Mouse (Mus musculus): ENCODE measurements at regions not wholly inside any gene's neighbourhood (a gene's known extent, or its start where the extent isn't known, plus 50 kb on each side); places are given as distances from the start of the nearest gene placed in this dataset.

DNA sequence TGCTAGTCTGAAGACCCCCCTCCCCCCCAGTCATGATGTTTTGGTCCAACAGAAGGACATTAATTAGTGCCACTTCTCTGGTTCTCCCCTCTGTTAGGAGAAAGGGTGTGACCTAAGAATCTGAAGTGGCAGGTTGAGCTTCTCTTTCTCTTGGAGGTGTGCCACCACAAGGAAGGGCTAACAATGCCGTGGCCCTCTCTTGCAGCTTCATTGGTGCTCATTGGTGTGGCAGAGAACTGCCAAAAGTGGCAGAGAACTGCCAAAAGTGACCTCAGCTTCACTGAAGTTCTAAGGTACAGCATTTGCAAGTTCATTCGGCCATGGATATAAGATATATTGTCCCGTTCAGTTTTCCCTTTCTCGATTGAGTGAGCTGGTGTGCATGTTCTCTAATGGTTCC lies 123.7 kb downstream of the Csl start:
- Histone ChIP-seq H3K9me3 (ENCODE audit: control insufficient read depth, low read length) (no peaks in the 10 kb centered on the region), H3K4me2 (no peak overlapping the region), H3K27ac (ENCODE audit: low read depth, low read length) (no peak overlapping the region), H3K4me1 (replicated peaks; ENCODE audit: control insufficient read depth, insufficient read depth, low read length) (no peaks in the 10 kb centered on the region), H3K27me3 (replicated peaks; ENCODE audit: control insufficient read depth, insufficient read depth, low read length) (no peaks in the 10 kb centered on the region), H3K36me3 (ENCODE audit: control insufficient read depth, insufficient read depth, low read length) (no peaks in the 10 kb centered on the region), H3K9ac (ENCODE audit: low read depth, low read length) (no peak overlapping the region), H3K4me3 (ENCODE audit: low read depth, low read length) (no peak overlapping the region)
- DNase-seq (ENCODE audit: low spot score) (no peak), ATAC-seq (replicated peaks; ENCODE audit: low FRiP score) (no peak)
- 81% methylated on average over 4 of the region's 4 CpGs for WGBS

- no peaks in the 10 kb centered on the region for H3K4me1 ChIP-seq (replicated peaks; ENCODE audit: control insufficient read depth, insufficient read depth, low read length)
- H3K4me3 ChIP-seq (ENCODE audit: low read depth, low read length), result no peak overlapping the region
- DNase-seq (ENCODE audit: low spot score) (no peak), ATAC-seq (replicated peaks; ENCODE audit: low FRiP score) (no peak)
- no peaks in the 10 kb centered on the region for H3K36me3 ChIP-seq (ENCODE audit: control insufficient read depth, insufficient read depth, low read length)
- no peak overlapping the region for H3K9ac ChIP-seq (ENCODE audit: low read depth, low read length)
- no peak overlapping the region for H3K4me2 ChIP-seq
- H3K27me3 ChIP-seq (replicated peaks; ENCODE audit: control insufficient read depth, insufficient read depth, low read length), result no peaks in the 10 kb centered on the region
- 81% methylated on average over 7 of the region's 7 CpGs for WGBS
- H3K9me3 ChIP-seq (ENCODE audit: control insufficient read depth, low read length), result no peaks in the 10 kb centered on the region
- no peak overlapping the region for H3K27ac ChIP-seq (ENCODE audit: low read depth, low read length)
Measured at GRCm38 (mm10) chr10:99639022-99639421, 120.4 kb downstream of the Csl start.

DNA sequence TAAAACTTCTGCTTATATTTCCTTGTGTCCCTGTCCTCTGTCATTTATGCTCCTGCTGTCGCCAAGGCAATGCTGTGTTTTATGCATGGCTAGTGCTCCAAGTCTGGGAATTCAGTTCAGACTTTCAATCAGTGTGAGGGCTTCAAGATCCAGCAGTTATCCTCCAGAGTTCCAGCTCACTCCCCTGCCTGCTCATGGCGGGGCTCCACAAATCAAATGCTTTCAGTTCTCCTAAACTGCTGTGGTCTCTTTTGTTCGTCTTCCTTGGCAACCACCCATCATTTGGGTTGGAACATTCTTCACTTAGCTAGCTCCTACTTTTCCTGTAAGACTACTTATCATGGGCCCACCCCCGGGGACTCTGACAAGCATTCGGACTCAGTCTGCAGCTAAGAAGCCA lies 120.0 kb downstream of the Csl start:
- Histone ChIP-seq H3K4me1 (replicated peaks; ENCODE audit: control insufficient read depth, insufficient read depth, low read length) (no peaks in the 10 kb centered on the region), H3K27ac (ENCODE audit: low read depth, low read length) (no peak overlapping the region), H3K4me3 (ENCODE audit: low read depth, low read length) (no peak overlapping the region), H3K9ac (ENCODE audit: low read depth, low read length) (no peak overlapping the region), H3K27me3 (replicated peaks; ENCODE audit: control insufficient read depth, insufficient read depth, low read length) (no peaks in the 10 kb centered on the region), H3K4me2 (no peak overlapping the region), H3K9me3 (ENCODE audit: control insufficient read depth, low read length) (no peaks in the 10 kb centered on the region), H3K36me3 (ENCODE audit: control insufficient read depth, insufficient read depth, low read length) (no peaks in the 10 kb centered on the region)
- ATAC-seq (replicated peaks; ENCODE audit: low FRiP score), result no peak
- whole genome bisulfite sequencing, result 70% methylated on average over 5 of the region's 5 CpGs
- DNase-seq (ENCODE audit: low spot score), result no peak

DNA sequence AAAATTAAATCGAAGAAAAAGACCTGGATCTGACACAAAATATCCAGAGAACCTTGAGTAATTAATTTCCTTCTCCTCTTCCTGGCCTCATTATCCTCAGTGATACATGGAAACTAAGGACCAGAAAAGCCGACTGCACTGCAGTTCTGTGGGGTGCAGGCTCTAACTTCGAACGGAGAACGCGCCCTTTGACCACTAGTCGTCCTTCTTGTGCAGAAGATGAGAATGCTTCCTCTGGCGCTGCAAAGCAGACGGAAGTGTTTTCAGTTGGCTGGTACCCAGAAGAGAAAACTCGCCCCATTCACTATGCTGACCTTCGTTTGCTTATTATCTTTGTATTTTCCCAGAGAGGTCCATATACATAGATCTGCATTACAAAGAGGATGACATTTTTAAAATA lies 117.7 kb downstream of the Csl start:
- Histone ChIP-seq H3K4me2 (no peak overlapping the region), H3K4me3 (ENCODE audit: low read depth, low read length) (no peak overlapping the region), H3K36me3 (ENCODE audit: control insufficient read depth, insufficient read depth, low read length) (no peaks in the 10 kb centered on the region), H3K27ac (ENCODE audit: low read depth, low read length) (no peak overlapping the region), H3K27me3 (replicated peaks; ENCODE audit: control insufficient read depth, insufficient read depth, low read length) (no peaks in the 10 kb centered on the region), H3K9me3 (ENCODE audit: control insufficient read depth, low read length) (no peaks in the 10 kb centered on the region), H3K9ac (ENCODE audit: low read depth, low read length) (no peak overlapping the region), H3K4me1 (replicated peaks; ENCODE audit: control insufficient read depth, insufficient read depth, low read length) (no peaks in the 10 kb centered on the region)
- DNase-seq (ENCODE audit: low spot score), result no peak
- WGBS, result 15% methylated on average over 11 of the region's 11 CpGs
- ATAC-seq (replicated peaks; ENCODE audit: low FRiP score), result no peak

- no peak overlapping the region for H3K27ac ChIP-seq (ENCODE audit: low read depth, low read length)
- DNase-seq (ENCODE audit: low spot score), result no peak
- H3K36me3 ChIP-seq (ENCODE audit: control insufficient read depth, insufficient read depth, low read length), result no peaks in the 10 kb centered on the region
- no peaks in the 10 kb centered on the region for H3K27me3 ChIP-seq (replicated peaks; ENCODE audit: control insufficient read depth, insufficient read depth, low read length)
- H3K4me1 ChIP-seq (replicated peaks; ENCODE audit: control insufficient read depth, insufficient read depth, low read length), result no peaks in the 10 kb centered on the region
- no peak overlapping the region for H3K4me2 ChIP-seq
- no peak overlapping the region for H3K4me3 ChIP-seq (ENCODE audit: low read depth, low read length)
- WGBS, result 63% methylated on average over 4 of the region's 4 CpGs
- no peak for ATAC-seq (replicated peaks; ENCODE audit: low FRiP score)
- no peak overlapping the region for H3K9ac ChIP-seq (ENCODE audit: low read depth, low read length)
- no peaks in the 10 kb centered on the region for H3K9me3 ChIP-seq (ENCODE audit: control insufficient read depth, low read length)
Measured at GRCm38 (mm10) chr10:99642201-99642827, 117.1 kb downstream of the Csl start.

DNA sequence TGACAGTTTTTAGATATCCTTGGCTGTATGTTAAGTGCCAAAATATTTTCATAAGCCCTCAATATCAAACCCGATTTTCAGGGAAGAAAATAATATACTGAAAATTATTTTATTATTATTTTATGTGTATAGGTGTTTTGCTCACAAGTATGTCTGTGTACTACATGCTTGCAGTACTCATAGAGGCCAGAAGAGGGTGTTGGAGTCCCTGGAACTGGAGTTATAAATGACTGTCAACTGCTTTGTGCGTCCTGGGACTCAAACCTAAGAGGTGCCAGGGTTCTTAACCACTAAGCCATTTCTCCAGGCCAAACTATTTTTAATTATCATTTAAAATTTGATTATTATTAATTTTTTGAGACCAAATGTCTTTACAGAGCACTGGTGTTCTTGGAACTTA lies 114.5 kb downstream of the Csl start:
- Histone ChIP-seq H3K9me3 (ENCODE audit: control insufficient read depth, low read length) (no peaks in the 10 kb centered on the region), H3K27ac (ENCODE audit: low read depth, low read length) (no peak overlapping the region), H3K4me3 (ENCODE audit: low read depth, low read length) (no peak overlapping the region), H3K36me3 (ENCODE audit: control insufficient read depth, insufficient read depth, low read length) (no peaks in the 10 kb centered on the region), H3K4me2 (no peak overlapping the region), H3K4me1 (replicated peaks; ENCODE audit: control insufficient read depth, insufficient read depth, low read length) (no peaks in the 10 kb centered on the region), H3K9ac (ENCODE audit: low read depth, low read length) (no peak overlapping the region), H3K27me3 (replicated peaks; ENCODE audit: control insufficient read depth, insufficient read depth, low read length) (no peaks in the 10 kb centered on the region)
- WGBS, result 40% methylated on average over 2 of the region's 2 CpGs
- no peak for DNase-seq (ENCODE audit: low spot score)
- ATAC-seq (replicated peaks; ENCODE audit: low FRiP score), result no peak

- Histone ChIP-seq H3K4me1 (replicated peaks; ENCODE audit: control insufficient read depth, insufficient read depth, low read length) (no peaks in the 10 kb centered on the region), H3K9me3 (ENCODE audit: control insufficient read depth, low read length) (no peaks in the 10 kb centered on the region), H3K36me3 (ENCODE audit: control insufficient read depth, insufficient read depth, low read length) (no peaks in the 10 kb centered on the region), H3K9ac (ENCODE audit: low read depth, low read length) (no peak overlapping the region), H3K27ac (ENCODE audit: low read depth, low read length) (no peak overlapping the region), H3K4me2 (no peak overlapping the region), H3K4me3 (ENCODE audit: low read depth, low read length) (no peak overlapping the region), H3K27me3 (replicated peaks; ENCODE audit: control insufficient read depth, insufficient read depth, low read length) (no peaks in the 10 kb centered on the region)
- no peak for DNase-seq (ENCODE audit: low spot score)
- WGBS, result 85% methylated on average over 1 of the region's 1 CpGs
- no peak for ATAC-seq (replicated peaks; ENCODE audit: low FRiP score)
Measured at GRCm38 (mm10) chr10:99652011-99652410, 107.4 kb downstream of the Csl start.

- Histone ChIP-seq H3K27ac (ENCODE audit: low read depth, low read length) (no peak overlapping the region), H3K4me2 (no peak overlapping the region), H3K27me3 (replicated peaks; ENCODE audit: control insufficient read depth, insufficient read depth, low read length) (no peaks in the 10 kb centered on the region), H3K4me3 (ENCODE audit: low read depth, low read length) (no peak overlapping the region), H3K4me1 (replicated peaks; ENCODE audit: control insufficient read depth, insufficient read depth, low read length) (no peaks in the 10 kb centered on the region), H3K9ac (ENCODE audit: low read depth, low read length) (no peak overlapping the region), H3K9me3 (ENCODE audit: control insufficient read depth, low read length) (no peaks in the 10 kb centered on the region), H3K36me3 (ENCODE audit: control insufficient read depth, insufficient read depth, low read length) (no peaks in the 10 kb centered on the region)
- DNase-seq (ENCODE audit: low spot score) (no peak), ATAC-seq (replicated peaks; ENCODE audit: low FRiP score) (no peak)
- WGBS, result 83% methylated on average over 4 of the region's 4 CpGs
Measured at GRCm38 (mm10) chr10:99654284-99654683, 105.2 kb downstream of the Csl start.

GRCm38 (mm10) chr10:99676557-99677098 lies 82.8 kb downstream of the Csl start:
- H3K9ac ChIP-seq (ENCODE audit: low read depth, low read length), result no peak overlapping the region
- no peak overlapping the region for H3K27ac ChIP-seq (ENCODE audit: low read depth, low read length)
- no peaks in the 10 kb centered on the region for H3K27me3 ChIP-seq (replicated peaks; ENCODE audit: control insufficient read depth, insufficient read depth, low read length)
- no peaks in the 10 kb centered on the region for H3K36me3 ChIP-seq (ENCODE audit: control insufficient read depth, insufficient read depth, low read length)
- 65% methylated on average over 3 of the region's 3 CpGs for WGBS
- ATAC-seq (replicated peaks; ENCODE audit: low FRiP score) (no peak), DNase-seq (ENCODE audit: low spot score) (no peak)
- H3K4me2 ChIP-seq, result no peak overlapping the region
- H3K4me1 ChIP-seq (replicated peaks; ENCODE audit: control insufficient read depth, insufficient read depth, low read length), result no peaks in the 10 kb centered on the region
- H3K4me3 ChIP-seq (ENCODE audit: low read depth, low read length), result no peak overlapping the region
- H3K9me3 ChIP-seq (ENCODE audit: control insufficient read depth, low read length), result no peaks in the 10 kb centered on the region

Data from liver, embryonic 11.5 days (tissue).